Mouse (Mus musculus) Muller cell, postnatal 12 days (primary cell): ENCODE data around the gene Mak.
A peak's percentile ranks its signal among the peaks of the same experiment; 100 is the strongest.

Experiments used
- DNase-seq: peaks from one replicate; pipeline ENCODE4 v3.0.0-alpha.2; 2015; ENCODE audit errors: inconsistent ontology term

Gene Mak

GRCm38 (mm10) chr13:41071617-41072016 lies 7.9 kb downstream of the Mak start:
- DNase-seq = no peak

- no peak for DNase-seq
Measured at GRCm38 (mm10) chr13:41067618-41068017, 11.9 kb downstream of the Mak start.

GRCm38 (mm10) chr13:41051965-41052364 lies 27.5 kb downstream of the Mak start:
- DNase-seq = peak; percentile 35

GRCm38 (mm10) chr13:41047280-41047679 lies 32.2 kb downstream of the Mak start:
- no peak for DNase-seq

- DNase-seq = peak; percentile 12
Measured at GRCm38 (mm10) chr13:41045901-41046300, 33.6 kb downstream of the Mak start.

- DNase-seq = no peak
Measured at GRCm38 (mm10) chr13:41042511-41042910, 37.0 kb downstream of the Mak start.

- DNase-seq = no peak
Measured at GRCm38 (mm10) chr13:41030098-41030497, 49.4 kb downstream of the Mak start.

- DNase-seq = no peak
Measured at GRCm38 (mm10) chr13:41022099-41022498, 57.4 kb downstream of the Mak start.

GRCm38 (mm10) chr13:41021607-41022006 lies 57.9 kb downstream of the Mak start:
- no peak for DNase-seq

GRCm38 (mm10) chr13:41020494-41020893 lies 59.0 kb downstream of the Mak start:
- no peak for DNase-seq

GRCm38 (mm10) chr13:41018756-41019591 lies 60.5 kb downstream of the Mak start:
- DNase-seq = no peak

- no peak for DNase-seq
Measured at GRCm38 (mm10) chr13:41018236-41018635, 61.3 kb downstream of the Mak start.

- no peak for DNase-seq
Measured at GRCm38 (mm10) chr13:41017832-41018231, 61.7 kb downstream of the Mak start.

GRCm38 (mm10) chr13:41016797-41017405 lies 62.6 kb downstream of the Mak start:
- peak; percentile 43 for DNase-seq

GRCm38 (mm10) chr13:41015829-41016634 lies 63.5 kb downstream of the Mak start, which contains the start of gene Tmem14c:
Gene Tmem14c, plus strand, starts transcription at chr13:41016292.
- DNase-seq = peak; percentile 96

GRCm38 (mm10) chr13:41008946-41009345 lies 70.6 kb downstream of the Mak start:
- no peak for DNase-seq

GRCm38 (mm10) chr13:41008271-41008670 lies 71.2 kb downstream of the Mak start:
- no peak for DNase-seq

GRCm38 (mm10) chr13:41006244-41006643 lies 73.3 kb downstream of the Mak start:
- DNase-seq = no peak

GRCm38 (mm10) chr13:41002001-41002400 lies 77.5 kb downstream of the Mak start:
- DNase-seq = no peak

GRCm38 (mm10) chr13:41000926-41001639 lies 78.4 kb downstream of the Mak start, which contains the start of gene Pak1ip1:
Gene Pak1ip1, plus strand, starts transcription at chr13:41001023.
- peak; percentile 97 for DNase-seq

- peak; percentile 56 for DNase-seq
Measured at GRCm38 (mm10) chr13:41000140-41000925, 79.2 kb downstream of the Mak start.
